Mouse (Mus musculus): ENCODE data around the gene Miga1. TPM values are rescaled to one million over a fixed set of nuclear protein-coding genes. Genes with fewer than 3 reads are reported as not detected.

Miga1 gene
- total and polyA plus RNA-seq, 3 experiments = 25.3 to 44.7 (median 32.5) TPM

GRCm38 (mm10) chr3:152342961-152343517 is 2.8 kb upstream of the Miga1 start:
- H3K4me3 ChIP-seq (replicated peaks in 1 of 3; ENCODE audit: low read depth in 2 of 3, low read length in 2 of 3, poor library complexity in 1 of 3) = no peak overlapping the region
- no peak for TF ChIP-seq CHD2 (IDR thresholded peaks at IDR 0.05; ENCODE audit: low read length)
- TF ChIP-seq MEF2A (IDR thresholded peaks at IDR 0.05; ENCODE audit: borderline replicate concordance, low read depth, low read length) = no peak
- H3K9me3 ChIP-seq (replicated peaks; ENCODE audit: low read length) = no peaks in the 10 kb centered on the region
- peaks cover 0 to 4% of the 10 kb centered on the region in 2 experiments for H3K36me3 ChIP-seq (replicated peaks in 1 of 2; ENCODE audit: control insufficient read depth in 1 of 2, insufficient read depth in 1 of 2, low read length in 1 of 2)
- in situ Hi-C loops (cut with MboI; ENCODE audit: low pct_ligation_motif_present, low pct_unique_long_range_greater_than_20kb, low sequenced_read_pairs) = no loop called here
- peaks cover 32% of the 10 kb centered on the region for H3K79me2 ChIP-seq (replicated peaks; ENCODE audit: control insufficient read depth, extremely low read depth, insufficient read depth, poor library complexity, severe bottlenecking)
- H3K9ac ChIP-seq (ENCODE audit: insufficient read depth, low read depth) = no peak overlapping the region
- peaks cover 7 to 30% of the 10 kb centered on the region in 2 experiments; a peak in 3 of 4 replicates for H3K4me1 ChIP-seq (ENCODE audit: control insufficient read depth in 1 of 2, insufficient read depth in 2 of 2)
- H3K4me2 ChIP-seq (ENCODE audit: insufficient read depth, low read depth, poor library complexity, severe bottlenecking) = no peak overlapping the region
- no peak overlapping the region for H3K27ac ChIP-seq (ENCODE audit: insufficient read depth, low read depth)
- dilution Hi-C loops (cut with MboI; ENCODE audit: extremely low pct_ligation_motif_present, extremely low pct_unique_long_range_greater_than_20kb, low sequenced_read_pairs) = no loop called here
- no peak for DNase-seq (ENCODE audit: extremely low read depth)
- no peaks in the 10 kb centered on the region for H3K27me3 ChIP-seq (replicated peaks)

GRCm38 (mm10) chr3:152336085-152336484 is 4.1 kb downstream of the Miga1 start:
- in situ Hi-C loops (cut with MboI; ENCODE audit: low pct_ligation_motif_present, low pct_unique_long_range_greater_than_20kb, low sequenced_read_pairs) = no loop called here
- H3K4me1 ChIP-seq (ENCODE audit: control insufficient read depth in 1 of 2, insufficient read depth in 2 of 2) = peaks cover 5 to 43% of the 10 kb centered on the region in 2 experiments; a peak in 3 of 4 replicates
- dilution Hi-C loops (cut with MboI; ENCODE audit: extremely low pct_ligation_motif_present, extremely low pct_unique_long_range_greater_than_20kb, low sequenced_read_pairs) = no loop called here
- H3K4me3 ChIP-seq (replicated peaks in 1 of 3; ENCODE audit: low read depth in 2 of 3, low read length in 2 of 3, poor library complexity in 1 of 3) = no peak overlapping the region
- TF ChIP-seq CHD1 (IDR thresholded peaks at IDR 0.05; ENCODE audit: low read depth, low read length) (no peak), EP300 (IDR thresholded peaks at IDR 0.05; ENCODE audit: low read length) (no peak), CHD2 (IDR thresholded peaks at IDR 0.05; ENCODE audit: low read length) (no peak), POLR2AphosphoS2 (IDR thresholded peaks at IDR 0.05; ENCODE audit: low read depth, low read length) (no peak), MAFK (IDR thresholded peaks at IDR 0.05; ENCODE audit: insufficient replicate concordance, low read length) (no peak), IRF4 (IDR thresholded peaks at IDR 0.05; ENCODE audit: low read depth, low read length) (no peak), HCFC1 (IDR thresholded peaks at IDR 0.05; ENCODE audit: low read depth, low read length) (no peak), MXI1 (IDR thresholded peaks at IDR 0.05; ENCODE audit: low read depth, low read length) (no peak), PAX5 (IDR thresholded peaks at IDR 0.05; ENCODE audit: low read length) (no peak), MAX (IDR thresholded peaks at IDR 0.05; ENCODE audit: low read length) (no peak), JUN (IDR thresholded peaks at IDR 0.05; ENCODE audit: insufficient read depth, low read depth, low read length) (no peak), MYC (IDR thresholded peaks at IDR 0.05; ENCODE audit: low read depth, low read length) (no peak), USF1 (IDR thresholded peaks at IDR 0.05; ENCODE audit: low read depth, low read length) (no peak), NELFE (IDR thresholded peaks at IDR 0.05; ENCODE audit: low read depth, low read length) (no peak)
- no peaks in the 10 kb centered on the region for H3K9me3 ChIP-seq (replicated peaks; ENCODE audit: low read length)
- no peak overlapping the region for H3K27ac ChIP-seq (ENCODE audit: insufficient read depth, low read depth)
- no peak overlapping the region for H3K9ac ChIP-seq (ENCODE audit: insufficient read depth, low read depth)
- peaks cover 47 to 63% of the 10 kb centered on the region in 2 experiments for H3K36me3 ChIP-seq (replicated peaks in 1 of 2; ENCODE audit: control insufficient read depth in 1 of 2, insufficient read depth in 1 of 2, low read length in 1 of 2)
- no peak overlapping the region for H3K4me2 ChIP-seq (ENCODE audit: insufficient read depth, low read depth, poor library complexity, severe bottlenecking)
- no peak for DNase-seq (ENCODE audit: extremely low read depth)
- no peaks in the 10 kb centered on the region for H3K27me3 ChIP-seq (replicated peaks)
- peaks cover 24% of the 10 kb centered on the region for H3K79me2 ChIP-seq (replicated peaks; ENCODE audit: control insufficient read depth, extremely low read depth, insufficient read depth, poor library complexity, severe bottlenecking)
